Mouse (Mus musculus): ENCODE data around the gene Adamtsl1. TPM values are rescaled to one million over a fixed set of nuclear protein-coding genes. Genes with fewer than 3 reads are reported as not detected.

Gene Adamtsl1
- total RNA-seq, 2 experiments from 2014 or later: 7.1 to 10.3 TPM

- DNase-seq (ENCODE audit: extremely low spot score in 1 of 2, low spot score in 1 of 2): no peak
These were observed 855.1 kb downstream of the Adamtsl1 start for GRCm38 (mm10) chr4:86369055-86369454.

- no peak for DNase-seq (ENCODE audit: extremely low spot score in 1 of 2, low spot score in 1 of 2)
These were observed 859.2 kb downstream of the Adamtsl1 start for GRCm38 (mm10) chr4:86373166-86373565.

- no peak for DNase-seq (ENCODE audit: extremely low spot score in 1 of 2, low spot score in 1 of 2)
These were observed 869.2 kb downstream of the Adamtsl1 start for GRCm38 (mm10) chr4:86383124-86383523.

- DNase-seq (ENCODE audit: extremely low spot score in 1 of 2, low spot score in 1 of 2): no peak
These were observed 871.1 kb downstream of the Adamtsl1 start for GRCm38 (mm10) chr4:86385121-86385520.

- DNase-seq (ENCODE audit: extremely low spot score in 1 of 2, low spot score in 1 of 2): no peak
These were observed 874.5 kb downstream of the Adamtsl1 start for GRCm38 (mm10) chr4:86388430-86388829.

- DNase-seq (ENCODE audit: extremely low spot score in 1 of 2, low spot score in 1 of 2): no peak
These were observed 877.2 kb downstream of the Adamtsl1 start for GRCm38 (mm10) chr4:86391176-86391575.

GRCm38 (mm10) chr4:86395636-86396035, 881.7 kb downstream of the Adamtsl1 start:
- no peak for DNase-seq (ENCODE audit: extremely low spot score in 1 of 2, low spot score in 1 of 2)

GRCm38 (mm10) chr4:86396672-86397288, 882.8 kb downstream of the Adamtsl1 start:
- no peak for DNase-seq (ENCODE audit: extremely low spot score in 1 of 2, low spot score in 1 of 2)

- no peak for DNase-seq (ENCODE audit: extremely low spot score in 1 of 2, low spot score in 1 of 2)
These were observed 883.5 kb downstream of the Adamtsl1 start for GRCm38 (mm10) chr4:86397470-86397869.

GRCm38 (mm10) chr4:86401116-86401515, 887.1 kb downstream of the Adamtsl1 start:
- no peak for DNase-seq (ENCODE audit: extremely low spot score in 1 of 2, low spot score in 1 of 2)

GRCm38 (mm10) chr4:86406501-86407199, 892.7 kb downstream of the Adamtsl1 start:
- DNase-seq (ENCODE audit: extremely low spot score in 1 of 2, low spot score in 1 of 2): no peak

GRCm38 (mm10) chr4:86407200-86407527, 893.2 kb downstream of the Adamtsl1 start:
- no peak for DNase-seq (ENCODE audit: extremely low spot score in 1 of 2, low spot score in 1 of 2)

GRCm38 (mm10) chr4:86408421-86408820, 894.4 kb downstream of the Adamtsl1 start:
- no peak for DNase-seq (ENCODE audit: extremely low spot score in 1 of 2, low spot score in 1 of 2)

GRCm38 (mm10) chr4:86410946-86411345, 897.0 kb downstream of the Adamtsl1 start:
- DNase-seq (ENCODE audit: extremely low spot score in 1 of 2, low spot score in 1 of 2): no peak

GRCm38 (mm10) chr4:86413388-86413787, 899.4 kb downstream of the Adamtsl1 start:
- DNase-seq (ENCODE audit: extremely low spot score in 1 of 2, low spot score in 1 of 2): no peak

GRCm38 (mm10) chr4:86416401-86417025, 902.5 kb downstream of the Adamtsl1 start:
- no peak for DNase-seq (ENCODE audit: extremely low spot score in 1 of 2, low spot score in 1 of 2)

GRCm38 (mm10) chr4:86422586-86422985, 908.6 kb downstream of the Adamtsl1 start:
- no peak for DNase-seq (ENCODE audit: extremely low spot score in 1 of 2, low spot score in 1 of 2)

- DNase-seq (ENCODE audit: extremely low spot score in 1 of 2, low spot score in 1 of 2): no peak
These were observed 911.6 kb downstream of the Adamtsl1 start for GRCm38 (mm10) chr4:86425581-86425980.

- DNase-seq (ENCODE audit: extremely low spot score in 1 of 2, low spot score in 1 of 2): no peak
These were observed 912.6 kb downstream of the Adamtsl1 start for GRCm38 (mm10) chr4:86426549-86426948.

- no peak for DNase-seq (ENCODE audit: extremely low spot score in 1 of 2, low spot score in 1 of 2)
These were observed 913.3 kb downstream of the Adamtsl1 start for GRCm38 (mm10) chr4:86427312-86427711.

- no peak for DNase-seq (ENCODE audit: extremely low spot score in 1 of 2, low spot score in 1 of 2)
These were observed 914.2 kb downstream of the Adamtsl1 start for GRCm38 (mm10) chr4:86428091-86428745.

Data from layer of hippocampus, postnatal 25 days (tissue).